Mouse (Mus musculus): ENCODE measurements around the gene Eva1b. TPM values are rescaled to one million over a fixed set of nuclear protein-coding genes. Genes with fewer than 3 reads are reported as not detected.

Eva1b gene
- polyA plus RNA-seq, 1 experiment from 2014 or later, result 103 TPM

- no peak overlapping the region for H3K9ac ChIP-seq (replicated peaks; ENCODE audit: low read length)
Measured at GRCm38 (mm10) chr4:126118651-126119050, 28.9 kb upstream of the Eva1b start.

DNA sequence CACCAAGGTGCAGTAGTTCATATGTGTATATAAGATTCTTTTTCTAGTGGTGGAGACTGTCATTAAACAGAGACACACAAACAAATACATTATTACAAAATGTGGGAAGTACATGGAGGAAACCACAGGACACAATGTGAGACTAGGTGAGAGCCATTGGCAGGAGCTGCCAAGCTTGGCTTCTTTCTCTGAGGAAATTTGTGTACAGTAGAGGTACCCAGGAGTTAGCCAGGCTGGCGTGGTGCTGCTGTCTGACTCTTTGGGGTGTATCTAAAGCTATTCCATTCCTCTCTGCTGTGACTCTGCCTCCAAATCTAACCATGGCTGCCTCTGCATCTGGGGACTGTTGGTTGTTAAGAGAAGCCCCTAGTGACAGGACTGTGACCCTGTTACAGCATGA is 28.5 kb upstream of the Eva1b start:
- Histone ChIP-seq H3K4me3 (ENCODE audit: low read length) (no peak overlapping the region), H3K9me3 (ENCODE audit: low read length) (peaks cover 9% of the 10 kb centered on the region), H3K4me2 (replicated peaks; ENCODE audit: low read depth, low read length) (no peak overlapping the region), H3K9ac (replicated peaks; ENCODE audit: low read length) (no peak overlapping the region), H3K36me3 (ENCODE audit: insufficient read depth, low read length) (peaks cover 23% of the 10 kb centered on the region; the same call in 1 of the 2 replicates), H3K4me1 (ENCODE audit: insufficient read depth, low read length) (peaks cover 7% of the 10 kb centered on the region; the same call in 1 of the 2 replicates), H3K27ac (ENCODE audit: low read length) (no peak overlapping the region), H3K27me3 (ENCODE audit: insufficient read depth, low read length) (no peaks in the 10 kb centered on the region)
- 90% methylated on average over 1 of the region's 1 CpGs for WGBS
- no peak for ATAC-seq (ENCODE audit: low FRiP score, low TSS enrichment)

More at GRCm38 (mm10) chr4:126118651-126119050, 28.9 kb upstream of the Eva1b start:
- no peak overlapping the region for H3K4me2 ChIP-seq (replicated peaks; ENCODE audit: low read depth, low read length)
- WGBS, result 90% methylated on average over 4 of the region's 4 CpGs
- H3K4me3 ChIP-seq (ENCODE audit: low read length), result no peak overlapping the region
- peaks cover 19% of the 10 kb centered on the region; the same call in 1 of the 2 replicates for H3K36me3 ChIP-seq (ENCODE audit: insufficient read depth, low read length)
- H3K27me3 ChIP-seq (ENCODE audit: insufficient read depth, low read length), result no peaks in the 10 kb centered on the region
- ATAC-seq (ENCODE audit: low FRiP score, low TSS enrichment), result no peak
- H3K4me1 ChIP-seq (ENCODE audit: insufficient read depth, low read length), result peaks cover 10% of the 10 kb centered on the region
- peaks cover 9% of the 10 kb centered on the region for H3K9me3 ChIP-seq (ENCODE audit: low read length)
- no peak overlapping the region for H3K27ac ChIP-seq (ENCODE audit: low read length)

GRCm38 (mm10) chr4:126120052-126120451 is 27.5 kb upstream of the Eva1b start:
- no peaks in the 10 kb centered on the region for H3K27me3 ChIP-seq (ENCODE audit: insufficient read depth, low read length)
- H3K4me3 ChIP-seq (ENCODE audit: low read length), result no peak overlapping the region
- no peak for ATAC-seq (ENCODE audit: low FRiP score, low TSS enrichment)
- H3K9me3 ChIP-seq (ENCODE audit: low read length), result peaks cover 9% of the 10 kb centered on the region
- peaks cover 30% of the 10 kb centered on the region for H3K36me3 ChIP-seq (ENCODE audit: insufficient read depth, low read length)
- H3K9ac ChIP-seq (replicated peaks; ENCODE audit: low read length), result no peak overlapping the region
- H3K4me1 ChIP-seq (ENCODE audit: insufficient read depth, low read length), result peaks cover 7% of the 10 kb centered on the region; the same call in 1 of the 2 replicates
- no peak overlapping the region for H3K4me2 ChIP-seq (replicated peaks; ENCODE audit: low read depth, low read length)
- H3K27ac ChIP-seq (ENCODE audit: low read length), result no peak overlapping the region
- WGBS, result 77% methylated on average over 5 of the region's 5 CpGs

DNA sequence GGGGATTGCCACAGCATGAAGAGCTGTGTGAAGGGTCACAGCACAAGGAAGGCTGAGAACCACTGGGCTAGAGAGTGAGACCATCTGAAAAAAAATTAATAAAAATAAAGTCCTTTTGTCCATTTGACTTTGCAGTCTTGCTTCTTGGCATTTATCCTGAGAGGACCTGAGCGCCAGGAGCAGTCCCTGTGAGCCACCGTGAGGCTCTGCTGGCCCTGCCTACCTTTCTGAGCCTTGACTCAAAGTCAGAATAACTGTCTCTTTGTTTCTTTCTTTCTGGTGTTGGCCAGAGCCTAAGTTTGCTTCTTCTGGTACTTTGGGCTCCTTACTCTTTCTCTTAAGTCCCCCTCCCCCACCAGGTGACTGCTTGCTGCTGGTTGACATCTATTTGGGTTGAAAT is 27.0 kb upstream of the Eva1b start:
- Histone ChIP-seq H3K4me1 (ENCODE audit: insufficient read depth, low read length) (peaks cover 5% of the 10 kb centered on the region; the same call in 1 of the 2 replicates), H3K4me2 (replicated peaks; ENCODE audit: low read depth, low read length) (no peak overlapping the region), H3K36me3 (ENCODE audit: insufficient read depth, low read length) (peaks cover 34% of the 10 kb centered on the region), H3K4me3 (ENCODE audit: low read length) (no peak overlapping the region), H3K9ac (replicated peaks; ENCODE audit: low read length) (no peak overlapping the region), H3K9me3 (ENCODE audit: low read length) (peaks cover 9% of the 10 kb centered on the region), H3K27ac (ENCODE audit: low read length) (no peak overlapping the region), H3K27me3 (ENCODE audit: insufficient read depth, low read length) (no peaks in the 10 kb centered on the region)
- 98% methylated on average over 2 of the region's 2 CpGs for WGBS
- ATAC-seq (ENCODE audit: low FRiP score, low TSS enrichment), result no peak

DNA sequence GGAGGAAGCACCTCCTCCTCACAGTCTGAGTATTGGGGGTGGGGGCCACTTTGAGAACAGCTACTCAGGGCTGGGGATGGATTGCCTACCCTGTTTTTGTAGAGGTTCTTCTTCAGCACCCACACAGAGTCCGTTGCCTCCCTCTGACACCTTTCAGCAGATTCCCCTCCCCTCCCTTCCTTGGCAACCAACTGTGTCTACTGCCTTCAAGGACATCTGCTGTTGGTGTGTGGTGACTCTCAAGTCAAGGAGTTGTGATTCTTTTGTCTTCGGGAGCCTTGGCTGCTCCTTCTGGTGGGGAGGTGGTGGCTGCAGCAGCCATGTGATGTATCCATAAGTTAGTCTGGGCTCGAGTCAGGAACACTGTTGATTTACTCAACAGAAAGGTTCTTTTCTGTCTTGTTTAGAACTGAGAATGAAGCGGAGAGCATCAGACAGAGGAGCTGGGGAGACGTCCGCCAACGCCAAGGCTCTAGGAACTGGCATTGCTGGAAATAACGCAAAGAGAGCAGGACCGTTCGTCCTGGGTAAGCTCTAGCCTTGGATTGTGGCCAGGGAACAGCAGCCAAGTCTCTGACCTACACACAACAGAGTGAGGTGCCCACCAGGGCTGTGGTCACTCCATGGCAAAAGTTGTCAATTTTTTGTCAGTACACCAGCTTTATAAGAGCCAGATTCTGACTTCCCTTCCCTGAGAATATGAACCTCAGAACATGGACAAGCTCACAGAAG is 24.1 kb upstream of the Eva1b start:
- ATAC-seq (ENCODE audit: low FRiP score, low TSS enrichment), result no peak
- WGBS, result 84% methylated on average over 10 of the region's 10 CpGs
- H3K9ac ChIP-seq (replicated peaks; ENCODE audit: low read length), result no peak overlapping the region
- H3K36me3 ChIP-seq (ENCODE audit: insufficient read depth, low read length), result peaks cover 48% of the 10 kb centered on the region
- H3K4me2 ChIP-seq (replicated peaks; ENCODE audit: low read depth, low read length), result no peak overlapping the region
- no peaks in the 10 kb centered on the region; the same call in 1 of the 2 replicates for H3K4me1 ChIP-seq (ENCODE audit: insufficient read depth, low read length)
- H3K27ac ChIP-seq (ENCODE audit: low read length), result no peak overlapping the region
- H3K27me3 ChIP-seq (ENCODE audit: insufficient read depth, low read length), result no peaks in the 10 kb centered on the region
- no peak overlapping the region for H3K4me3 ChIP-seq (ENCODE audit: low read length)
- H3K9me3 ChIP-seq (ENCODE audit: low read length), result peaks cover 9% of the 10 kb centered on the region

- ATAC-seq (ENCODE audit: low FRiP score, low TSS enrichment), result peak; percentile 69
- H3K9me3 ChIP-seq (ENCODE audit: low read length), result no peaks in the 10 kb centered on the region
- peaks cover 41% of the 10 kb centered on the region for H3K4me1 ChIP-seq (ENCODE audit: insufficient read depth, low read length)
- H3K27ac ChIP-seq (ENCODE audit: low read length), result peak overlapping the region; percentile 88
- no peaks in the 10 kb centered on the region for H3K27me3 ChIP-seq (ENCODE audit: insufficient read depth, low read length)
- WGBS, result 10% methylated on average over 11 of the region's 11 CpGs
- peak overlapping the region; percentile 45 for H3K9ac ChIP-seq (replicated peaks; ENCODE audit: low read length)
- no peak overlapping the region for H3K4me3 ChIP-seq (ENCODE audit: low read length)
- H3K4me2 ChIP-seq (replicated peaks; ENCODE audit: low read depth, low read length), result peak overlapping the region; percentile 24
- peaks cover 37% of the 10 kb centered on the region for H3K36me3 ChIP-seq (ENCODE audit: insufficient read depth, low read length)
Measured at GRCm38 (mm10) chr4:126130502-126130901, 17.0 kb upstream of the Eva1b start.

DNA sequence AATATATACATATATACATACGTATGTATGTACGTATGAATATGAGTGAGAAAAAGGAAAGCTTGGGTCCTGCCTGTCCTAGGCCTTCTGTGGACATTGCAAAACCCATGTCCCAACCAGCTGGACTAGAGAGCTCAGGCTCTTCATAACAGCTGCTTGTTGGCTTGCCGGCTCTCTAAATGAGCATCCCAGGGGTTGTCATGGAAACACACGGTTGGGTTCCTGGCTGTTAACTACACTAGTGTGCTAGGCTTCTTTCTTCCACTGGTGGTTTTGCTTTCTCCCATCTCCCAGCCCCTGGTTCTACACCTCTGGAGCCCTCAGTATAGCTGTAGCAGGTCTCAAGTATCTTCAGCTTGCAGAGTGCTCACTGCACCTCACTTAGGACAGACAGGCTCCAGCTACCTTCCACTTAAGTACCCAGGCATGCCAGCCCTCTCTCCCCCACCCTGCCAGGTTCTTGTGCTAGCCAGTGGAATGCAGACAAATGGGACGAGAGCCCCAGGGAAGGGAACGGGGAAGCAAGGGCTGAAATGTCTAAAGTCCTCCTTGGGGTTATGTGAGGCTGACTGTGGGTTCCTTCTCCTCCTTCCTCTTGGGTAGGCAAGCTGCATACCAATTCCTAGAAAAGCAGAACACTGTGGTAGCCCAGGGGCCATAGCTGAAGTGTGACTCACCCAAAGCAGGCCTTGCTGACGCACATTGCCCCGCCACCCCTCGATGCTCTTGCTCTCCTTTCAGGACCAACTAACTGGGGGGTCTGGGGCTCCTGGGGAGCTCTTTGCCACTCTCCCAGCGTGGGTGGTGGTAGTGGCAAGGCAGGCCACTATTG is 16.0 kb upstream of the Eva1b start:
- no peak overlapping the region; the same call in 1 of the 2 replicates for H3K9ac ChIP-seq (replicated peaks; ENCODE audit: low read length)
- peaks cover 41% of the 10 kb centered on the region for H3K4me1 ChIP-seq (ENCODE audit: insufficient read depth, low read length)
- peak; percentile 37; the same call in 1 of the 2 replicates for ATAC-seq (ENCODE audit: low FRiP score, low TSS enrichment)
- peak overlapping the region; percentile 65 for H3K27ac ChIP-seq (ENCODE audit: low read length)
- WGBS, result 59% methylated on average over 10 of the region's 10 CpGs
- H3K4me2 ChIP-seq (replicated peaks; ENCODE audit: low read depth, low read length), result no peak overlapping the region
- H3K4me3 ChIP-seq (ENCODE audit: low read length), result no peak overlapping the region
- no peaks in the 10 kb centered on the region for H3K27me3 ChIP-seq (ENCODE audit: insufficient read depth, low read length)
- no peaks in the 10 kb centered on the region for H3K9me3 ChIP-seq (ENCODE audit: low read length)
- H3K36me3 ChIP-seq (ENCODE audit: insufficient read depth, low read length), result peaks cover 36% of the 10 kb centered on the region

GRCm38 (mm10) chr4:126132636-126133264 is 14.8 kb upstream of the Eva1b start:
- ATAC-seq (ENCODE audit: low FRiP score, low TSS enrichment), result no peak

GRCm38 (mm10) chr4:126134236-126134635 is 13.3 kb upstream of the Eva1b start:
- H3K9me3 ChIP-seq (ENCODE audit: low read length), result no peaks in the 10 kb centered on the region
- no peak overlapping the region for H3K4me2 ChIP-seq (replicated peaks; ENCODE audit: low read depth, low read length)
- no peak overlapping the region for H3K9ac ChIP-seq (replicated peaks; ENCODE audit: low read length)
- WGBS, result 92% methylated on average over 4 of the region's 4 CpGs
- peaks cover 41% of the 10 kb centered on the region for H3K4me1 ChIP-seq (ENCODE audit: insufficient read depth, low read length)
- H3K4me3 ChIP-seq (ENCODE audit: low read length), result no peak overlapping the region
- no peaks in the 10 kb centered on the region for H3K27me3 ChIP-seq (ENCODE audit: insufficient read depth, low read length)
- H3K27ac ChIP-seq (ENCODE audit: low read length), result no peak overlapping the region
- ATAC-seq (ENCODE audit: low FRiP score, low TSS enrichment), result no peak
- peaks cover 45% of the 10 kb centered on the region for H3K36me3 ChIP-seq (ENCODE audit: insufficient read depth, low read length)

More at GRCm38 (mm10) chr4:126132636-126133264, 14.8 kb upstream of the Eva1b start:
- WGBS, result 42% methylated on average over 6 of the region's 6 CpGs
- no peak overlapping the region for H3K4me2 ChIP-seq (replicated peaks; ENCODE audit: low read depth, low read length)
- H3K9ac ChIP-seq (replicated peaks; ENCODE audit: low read length), result peak overlapping the region; percentile 51; the same call in 1 of the 2 replicates
- H3K4me1 ChIP-seq (ENCODE audit: insufficient read depth, low read length), result peaks cover 41% of the 10 kb centered on the region
- H3K4me3 ChIP-seq (ENCODE audit: low read length), result no peak overlapping the region
- H3K36me3 ChIP-seq (ENCODE audit: insufficient read depth, low read length), result peaks cover 37% of the 10 kb centered on the region
- no peaks in the 10 kb centered on the region for H3K27me3 ChIP-seq (ENCODE audit: insufficient read depth, low read length)
- peak overlapping the region; percentile 65 for H3K27ac ChIP-seq (ENCODE audit: low read length)
- no peaks in the 10 kb centered on the region for H3K9me3 ChIP-seq (ENCODE audit: low read length)

Data from kidney, embryonic 16.5 days (tissue).